Mouse (Mus musculus) stomach, embryonic 16.5 days (tissue): ENCODE results near the gene Rad54l. TPM values are rescaled to one million over a fixed set of nuclear protein-coding genes. Genes with fewer than 3 reads are reported as not detected.

Experiments used
- ATAC-seq: fragments of 200-750 bp; cut with Nextera tagmentation; 2 replicates; pipeline ENCODE4 v1.8.0; 2017; ENCODE audit warnings: moderate number of reproducible peaks, moderate TSS enrichment; ENCODE audit not compliant: insufficient read depth, low FRiP score
- H3K27ac ChIP-seq: fragments of 300-500 bp; sonication (generic); 2 replicates; pipeline ENCODE4 v1.5.1; 2014; ENCODE audit warnings: low read length
- H3K27me3 ChIP-seq: fragments of 300-500 bp; sonication (generic); 2 replicates; pipeline ENCODE4 v1.6.1; 2014; ENCODE audit warnings: low read length, control low read depth, mixed read lengths; ENCODE audit not compliant: control insufficient read depth, insufficient read depth
- H3K36me3 ChIP-seq: fragments of 300-500 bp; sonication (generic); 2 replicates; pipeline ENCODE4 v1.6.1; 2014; ENCODE audit warnings: low read length; ENCODE audit not compliant: control insufficient read depth, insufficient read depth
- H3K4me1 ChIP-seq: fragments of 300-500 bp; sonication (generic); 2 replicates; pipeline ENCODE4 v1.6.1; 2014; ENCODE audit warnings: low read length, control low read depth, mixed read lengths; ENCODE audit not compliant: control insufficient read depth, insufficient read depth
- H3K4me2 ChIP-seq: fragments of 300-500 bp; sonication (generic); 2 replicates; pipeline ENCODE4 v1.6.1; 2014; ENCODE audit warnings: low read depth, low read length, mixed read lengths
- H3K4me3 ChIP-seq: fragments of 300-500 bp; sonication (generic); replicated peaks from 2 replicates; pipeline ENCODE4 v1.5.1; 2014; ENCODE audit warnings: mild to moderate bottlenecking, low read length
- H3K9ac ChIP-seq: fragments of 300-500 bp; sonication (generic); 2 replicates; pipeline ENCODE4 v1.6.1; 2014; ENCODE audit warnings: low read length
- H3K9me3 ChIP-seq: fragments of 300-500 bp; sonication (generic); replicated peaks from 2 replicates; pipeline ENCODE4 v1.6.1; 2016; ENCODE audit warnings: low read length, control low read depth; ENCODE audit not compliant: control insufficient read depth
- WGBS: fragments of 180-500 bp; shearing (Covaris S2); extraction: QIAGEN DNeasy Blood & Tissue Kit; methylation state at CpG from one replicate; pipeline ENCODE4 v1.1.7; 2014; 5-methylcytosine and 5-hydroxymethylcytosine counted together
- polyA plus RNA-seq: library from polyadenylated mRNA; unstranded; fragments of >200 nt; fragmentation: Nextera tagmentation; extraction: Ambion mirVana; gene quantifications from 2 replicates; pipeline ENCODE4 v1.2.1, GENCODE M21; 2015

Gene Rad54l
- polyA plus RNA-seq, 1 experiment from 2014 or later: 20.9 TPM

DNA sequence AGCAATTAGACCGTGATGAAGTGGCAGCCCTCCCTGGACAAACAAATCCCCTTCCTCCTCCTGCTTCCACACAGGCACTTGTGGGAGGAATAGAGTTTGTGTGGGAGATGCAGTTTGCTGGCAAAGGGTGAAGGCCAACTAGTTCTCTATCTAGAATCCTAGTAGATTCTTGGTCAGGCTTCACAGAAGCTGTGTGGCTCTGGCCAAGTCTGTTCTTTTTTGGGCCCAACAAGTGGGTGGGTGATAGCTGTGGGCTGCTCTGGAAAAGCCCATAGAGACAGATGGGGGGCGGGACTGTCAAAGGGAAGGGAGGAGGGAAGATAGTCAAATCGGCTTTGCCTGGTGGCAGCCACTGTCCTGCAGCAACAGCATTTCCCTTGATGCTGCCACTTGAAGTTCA, 37.3 kb upstream of the Rad54l start:
- H3K36me3 ChIP-seq: peaks cover 18% of the 10 kb centered on the region; the same call in 1 of the 2 replicates
- no peak for ATAC-seq
- WGBS: 67% methylated on average over 3 of the region's 3 CpGs

DNA sequence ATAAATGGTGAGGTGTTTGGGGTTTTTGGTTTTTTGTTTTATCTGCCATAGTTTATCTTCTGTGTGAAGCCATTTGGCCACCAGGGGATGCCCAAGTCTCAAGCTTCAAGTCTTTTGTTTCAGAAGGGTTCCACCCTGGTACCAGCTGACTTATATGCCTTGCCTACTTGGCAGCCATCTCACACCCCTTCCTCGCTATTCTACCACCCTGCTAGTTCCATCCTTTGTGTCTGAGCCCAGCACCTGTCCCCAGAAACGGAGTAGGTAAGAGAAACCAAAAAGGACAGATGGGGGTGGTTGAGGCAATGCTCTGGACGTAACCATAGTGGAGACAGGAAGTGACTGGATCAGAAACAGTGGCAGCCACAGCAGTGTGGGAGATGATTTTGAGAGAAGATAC, 36.4 kb upstream of the Rad54l start:
- Histone ChIP-seq H3K4me3 (no peak overlapping the region), H3K27me3 (no peaks in the 10 kb centered on the region), H3K9me3 (no peaks in the 10 kb centered on the region), H3K27ac (no peak overlapping the region), H3K4me1 (no peaks in the 10 kb centered on the region), H3K9ac (no peak overlapping the region), H3K4me2 (no peak overlapping the region), H3K36me3 (peaks cover 26% of the 10 kb centered on the region; the same call in 1 of the 2 replicates)
- ATAC-seq: no peak
- WGBS: 71% methylated on average over 3 of the region's 3 CpGs

More for the DNA sequence above, 37.3 kb upstream of the Rad54l start:
- no peak overlapping the region for H3K9ac ChIP-seq
- no peak overlapping the region for H3K27ac ChIP-seq
- no peak overlapping the region for H3K4me2 ChIP-seq
- no peak overlapping the region for H3K4me3 ChIP-seq
- no peaks in the 10 kb centered on the region for H3K4me1 ChIP-seq
- H3K27me3 ChIP-seq: no peaks in the 10 kb centered on the region
- no peaks in the 10 kb centered on the region for H3K9me3 ChIP-seq

DNA sequence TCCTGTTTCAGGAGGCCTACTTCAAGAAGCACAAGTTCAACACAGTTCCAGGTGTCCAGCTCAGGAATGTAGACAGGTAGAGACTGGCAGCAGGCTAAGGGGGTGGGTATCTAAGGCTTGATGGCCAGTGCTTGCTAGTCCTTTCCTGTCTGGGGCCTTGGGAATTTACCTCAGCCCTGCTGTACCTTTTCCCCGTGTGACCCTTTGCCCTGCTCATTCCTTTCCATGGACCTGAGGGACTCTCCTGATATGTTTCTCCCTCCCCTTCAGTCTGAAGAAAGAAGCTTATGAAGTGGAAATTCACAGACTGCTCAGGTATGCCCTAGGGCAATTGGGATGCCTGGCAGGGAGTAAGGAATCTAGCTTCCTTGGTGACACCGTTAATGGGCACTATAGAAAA, 34.4 kb upstream of the Rad54l start:
- H3K9me3 ChIP-seq: no peaks in the 10 kb centered on the region
- no peak overlapping the region for H3K9ac ChIP-seq
- H3K4me2 ChIP-seq: no peak overlapping the region
- no peaks in the 10 kb centered on the region for H3K4me1 ChIP-seq
- H3K27ac ChIP-seq: no peak overlapping the region
- WGBS: 90% methylated on average over 2 of the region's 2 CpGs
- H3K27me3 ChIP-seq: no peaks in the 10 kb centered on the region
- H3K4me3 ChIP-seq: no peak overlapping the region
- peaks cover 26% of the 10 kb centered on the region; the same call in 1 of the 2 replicates for H3K36me3 ChIP-seq
- ATAC-seq: no peak

DNA sequence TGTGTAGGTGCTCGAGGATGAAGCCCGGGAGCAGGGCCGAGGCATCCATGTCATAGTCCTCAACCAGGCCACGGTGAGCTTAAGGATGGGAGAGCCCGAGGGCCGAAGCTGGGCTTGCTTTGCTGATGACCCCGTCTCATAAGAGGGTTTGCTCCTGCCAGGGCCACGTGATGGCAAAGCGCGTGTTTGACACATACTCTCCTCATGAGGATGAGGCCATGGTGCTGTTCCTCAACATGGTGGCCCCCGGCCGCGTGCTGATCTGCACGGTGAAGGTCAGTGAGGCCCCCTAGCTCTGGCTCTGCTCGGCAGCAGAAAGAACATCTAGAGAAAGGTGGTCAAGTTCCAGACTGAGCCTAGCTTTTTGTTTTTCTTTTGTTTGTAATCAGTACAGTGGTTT, 29.2 kb upstream of the Rad54l start:
- ATAC-seq: no peak
- Histone ChIP-seq H3K4me2 (no peak overlapping the region), H3K27me3 (no peaks in the 10 kb centered on the region), H3K9ac (no peak overlapping the region), H3K4me3 (no peak overlapping the region), H3K4me1 (peaks cover 13% of the 10 kb centered on the region), H3K9me3 (no peaks in the 10 kb centered on the region), H3K36me3 (peaks cover 21% of the 10 kb centered on the region; the same call in 1 of the 2 replicates), H3K27ac (no peak overlapping the region)
- 89% methylated on average over 15 of the region's 15 CpGs for WGBS

DNA sequence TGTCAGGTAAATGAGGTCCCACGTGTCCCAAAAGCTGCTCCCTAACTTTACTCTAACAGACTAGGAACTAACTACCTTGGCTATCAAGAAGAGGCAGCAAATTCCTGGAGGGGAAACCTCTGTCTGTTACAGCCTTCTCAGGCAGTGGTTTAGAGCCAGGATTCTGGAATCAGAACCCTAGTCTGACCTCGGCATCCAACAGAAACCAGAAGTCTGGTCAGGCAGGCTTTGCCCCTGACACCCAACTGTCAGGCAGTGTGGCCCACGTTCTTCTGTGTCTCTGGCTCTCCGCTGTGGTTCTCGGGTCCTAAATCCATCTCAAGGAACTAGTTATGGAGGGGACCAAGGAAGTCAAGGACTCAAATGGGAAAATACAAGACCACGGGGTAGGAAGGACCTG, 27.7 kb upstream of the Rad54l start, which contains the start of gene Lurap1:
Gene Lurap1 (minus strand): TSS at position 101 of the 400 bp plus-strand sequence.
- no peaks in the 10 kb centered on the region for H3K27me3 ChIP-seq
- H3K27ac ChIP-seq: peak within 1 kb of the TSS; percentile 87
- peak within 1 kb of the TSS; percentile 92 for H3K9ac ChIP-seq
- 69% methylated on average over 6 of the region's 6 CpGs for WGBS
- no peaks in the 10 kb centered on the region for H3K9me3 ChIP-seq
- H3K4me2 ChIP-seq: peak within 1 kb of the TSS; percentile 72
- peaks cover 13% of the 10 kb centered on the region; the same call in 1 of the 2 replicates for H3K36me3 ChIP-seq
- peaks cover 13% of the 10 kb centered on the region for H3K4me1 ChIP-seq
- H3K4me3 ChIP-seq: peak within 1 kb of the TSS; percentile 77
- no peak for ATAC-seq

DNA sequence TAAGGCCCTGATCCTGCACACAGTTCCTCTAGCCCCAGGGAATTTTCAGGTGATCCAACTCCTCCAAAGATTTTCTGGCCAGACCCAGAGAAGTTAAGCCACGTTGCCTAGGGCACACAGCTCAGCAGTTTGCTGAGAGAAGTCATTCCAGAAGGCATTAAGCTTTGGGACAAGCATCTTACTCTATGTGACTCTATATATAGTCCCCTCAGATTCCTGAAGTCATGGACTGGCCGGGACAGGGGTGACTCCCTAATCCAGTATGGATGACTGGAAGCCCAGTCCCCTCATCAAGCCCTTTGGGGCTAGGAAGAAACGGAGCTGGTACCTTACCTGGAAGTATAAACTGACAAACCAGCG, 27.4 kb upstream of the Rad54l start:
- WGBS: 23% methylated on average over 4 of the region's 4 CpGs
- Histone ChIP-seq H3K9ac (peak overlapping the region; percentile 92), H3K4me2 (peak overlapping the region; percentile 72), H3K9me3 (no peaks in the 10 kb centered on the region), H3K4me1 (peaks cover 13% of the 10 kb centered on the region), H3K27ac (peak overlapping the region; percentile 68; the same call in 1 of the 2 replicates), H3K4me3 (peak overlapping the region; percentile 77), H3K27me3 (no peaks in the 10 kb centered on the region), H3K36me3 (0 out of 2 replicates have a peak, but pooled peaks cover 9% of the 10 kb centered on the region)
- 0 out of 2 replicates have a peak, but pooled peaks have one; percentile 4 for ATAC-seq

DNA sequence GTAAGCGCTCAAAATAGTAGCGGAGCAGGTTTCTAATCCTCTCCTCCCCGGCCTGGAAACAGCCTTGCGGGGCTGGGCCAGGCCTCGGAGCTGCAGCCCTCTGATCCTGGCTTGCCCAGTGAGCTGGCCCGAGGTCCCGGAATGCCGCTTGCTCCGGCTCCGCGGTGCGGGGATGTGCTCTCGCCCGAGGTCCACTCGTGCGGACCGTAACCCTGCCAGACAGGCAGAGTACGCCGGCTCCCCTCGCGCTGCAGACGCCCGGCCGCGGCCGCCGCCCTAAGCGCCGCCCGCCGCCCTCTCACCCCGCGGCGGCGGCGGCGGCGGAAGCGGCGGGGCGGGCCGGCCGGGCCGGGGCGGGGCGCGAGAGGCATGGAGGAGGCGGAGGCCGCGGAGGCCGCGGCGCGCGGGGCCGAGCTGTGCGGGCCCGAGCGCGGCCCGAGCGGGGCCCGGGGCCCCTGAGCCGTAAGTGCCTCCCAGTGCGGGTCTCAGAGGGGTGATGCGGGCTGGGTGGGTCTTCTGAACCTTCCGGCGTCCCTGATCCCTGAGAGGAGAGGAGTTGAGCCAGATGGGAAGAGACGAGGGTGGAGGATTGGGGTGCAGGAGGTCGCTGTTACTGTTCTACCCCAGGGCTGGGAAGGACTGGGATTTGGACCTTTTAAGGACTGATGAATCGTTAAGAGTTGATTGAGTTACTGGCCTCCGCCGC, 26.8 kb upstream of the Rad54l start:
- Histone ChIP-seq H3K27ac (peak overlapping the region; percentile 87), H3K4me3 (peak overlapping the region; percentile 77), H3K9ac (peak overlapping the region; percentile 92), H3K9me3 (no peaks in the 10 kb centered on the region), H3K27me3 (no peaks in the 10 kb centered on the region), H3K36me3 (0 out of 2 replicates have a peak, but pooled peaks cover 4% of the 10 kb centered on the region), H3K4me1 (peaks cover 13% of the 10 kb centered on the region), H3K4me2 (peak overlapping the region; percentile 72)
- peak; percentile 94 for ATAC-seq
- WGBS: under 1% methylated on average over 73 of the region's 73 CpGs

DNA sequence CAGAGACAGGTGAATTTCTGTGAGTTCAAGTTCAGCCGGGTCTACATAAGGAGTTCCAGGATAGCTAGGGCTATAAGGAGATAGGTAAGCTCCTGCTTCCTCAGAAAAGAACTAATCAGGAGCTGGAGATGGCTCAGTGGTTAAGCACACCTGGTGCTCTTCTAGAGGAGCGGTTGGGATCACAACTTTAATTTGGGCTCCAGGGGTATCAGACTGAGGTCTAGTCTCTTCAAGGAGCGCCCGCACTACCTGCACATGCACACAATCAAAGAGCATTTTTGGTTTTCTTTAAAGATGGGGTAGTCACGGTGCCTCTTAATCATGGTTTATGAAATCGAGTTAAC, 26.3 kb upstream of the Rad54l start:
- peak overlapping the region; percentile 77 for H3K4me3 ChIP-seq
- H3K4me1 ChIP-seq: peaks cover 15% of the 10 kb centered on the region
- H3K27ac ChIP-seq: peak overlapping the region; percentile 87
- peak overlapping the region; percentile 92 for H3K9ac ChIP-seq
- no peaks in the 10 kb centered on the region for H3K9me3 ChIP-seq
- peak overlapping the region; percentile 51 for H3K4me2 ChIP-seq
- no peaks in the 10 kb centered on the region for H3K36me3 ChIP-seq
- H3K27me3 ChIP-seq: no peaks in the 10 kb centered on the region
- no peak for ATAC-seq
- 18% methylated on average over 6 of the region's 6 CpGs for WGBS

DNA sequence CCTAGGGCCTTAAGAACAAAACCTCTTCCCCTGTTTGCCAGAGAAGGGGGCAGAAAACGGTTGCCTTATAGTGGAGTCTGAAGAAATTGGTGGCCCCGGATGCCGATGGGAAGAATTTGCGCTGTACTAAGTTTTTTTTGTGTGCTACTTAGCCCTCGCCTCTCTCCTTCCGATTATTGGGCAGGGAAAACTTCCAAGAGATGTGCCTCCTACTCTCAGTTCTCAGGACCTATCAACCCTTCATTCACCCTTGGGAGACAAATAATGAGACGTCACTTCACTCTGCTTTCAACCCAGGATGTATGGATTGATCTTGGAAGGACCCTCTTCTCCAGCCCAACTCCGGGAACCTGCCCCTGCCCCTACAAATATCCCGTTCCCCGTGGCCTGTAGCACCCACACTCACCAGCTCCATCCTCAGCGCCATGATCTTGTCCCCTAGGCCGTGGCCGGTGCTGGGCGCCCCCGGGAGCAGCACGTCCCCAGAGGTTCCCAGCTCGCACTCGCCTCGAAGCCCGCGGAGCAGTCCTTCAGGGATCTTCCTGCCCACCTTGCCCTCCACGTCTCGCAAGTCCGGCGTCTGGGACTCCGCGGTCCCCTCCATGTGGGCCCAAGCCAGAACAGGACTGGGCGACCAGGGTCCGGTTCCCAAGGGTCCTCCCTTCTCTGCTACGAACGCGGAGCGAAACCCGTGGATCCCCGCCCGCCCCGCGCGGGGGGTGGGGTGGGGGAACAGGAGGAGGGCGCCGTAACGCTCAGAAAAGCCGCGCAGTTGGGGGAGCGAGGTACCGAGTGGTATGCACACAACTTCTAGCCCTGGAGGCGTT, 20.6 kb upstream of the Rad54l start:
- H3K9me3 ChIP-seq: no peaks in the 10 kb centered on the region
- H3K27me3 ChIP-seq: no peaks in the 10 kb centered on the region
- no peaks in the 10 kb centered on the region for H3K36me3 ChIP-seq
- peak; percentile 57; the same call in 1 of the 2 replicates for ATAC-seq
- H3K4me2 ChIP-seq: peak overlapping the region; percentile 90
- H3K4me3 ChIP-seq: peak overlapping the region; percentile 78
- WGBS: under 1% methylated on average over 41 of the region's 47 CpGs
- H3K4me1 ChIP-seq: peaks cover 6% of the 10 kb centered on the region
- H3K27ac ChIP-seq: no peak overlapping the region
- peak overlapping the region; percentile 88 for H3K9ac ChIP-seq
